ENCODE assay signal across 10 mouse cellular contexts in genomic region chr14:27040451-27040850, GRCm38 (mm10). TPM values are rescaled to one million over a fixed set of nuclear protein-coding genes. Genes with fewer than 3 reads are reported as not detected.
DNase-seq lines count a peak whose midpoint lies in the region; ATAC-seq and TF ChIP-seq lines count a peak whose summit lies in the region.
"Had no signal": no experiment of that assay in that cellular context is flagged by ENCODE, and none has a peak within 500 bp of the region (broad histone marks: within the 10 kb centered on the region; RNA-seq: fewer than 3 reads in every experiment).

No protein-coding gene starts in this region.

- no peak for TF ChIP-seq CTCF in lung, adult 2 months (IDR thresholded peaks at IDR 0.05; ENCODE audit: insufficient read depth, low read length)

- peak overlapping the region; percentile 96 for H3K4me2 ChIP-seq in forebrain, embryonic 12.5 days
- peak overlapping the region; percentile 95 for H3K4me2 ChIP-seq in neural tube, embryonic 14.5 days (ENCODE audit: low read depth, low read length)

- no peaks in the 10 kb centered on the region for H3K9me3 ChIP-seq in forebrain, embryonic 12.5 days
- H3K9me3 ChIP-seq in limb, embryonic 10.5 days (replicated peaks): no peaks in the 10 kb centered on the region
- H3K9me3 ChIP-seq in neural tube, embryonic 14.5 days (ENCODE audit: control insufficient read depth, low read length): no peaks in the 10 kb centered on the region

- 34% methylated on average over 12 of the region's 12 CpGs for WGBS in lung, adult 2 months
- WGBS in forebrain, embryonic 12.5 days: 6% methylated on average over 12 of the region's 12 CpGs
- WGBS in limb, embryonic 10.5 days: 2% methylated on average over 12 of the region's 12 CpGs
- WGBS in neural tube, embryonic 14.5 days: 11% methylated on average over 12 of the region's 12 CpGs

- H3K9ac ChIP-seq in forebrain, embryonic 12.5 days: 0 out of 2 replicates have a peak overlapping the region, but pooled peaks have one; percentile 77
- no peak overlapping the region for H3K9ac ChIP-seq in neural tube, embryonic 14.5 days (replicated peaks; ENCODE audit: low read depth, low read length)

- peaks cover 17% of the 10 kb centered on the region for H3K4me1 ChIP-seq in lung, adult 2 months (ENCODE audit: control insufficient read depth, insufficient read depth, low read length)
- peaks cover 31% of the 10 kb centered on the region for H3K4me1 ChIP-seq in forebrain, embryonic 12.5 days
- peaks cover 63% of the 10 kb centered on the region for H3K4me1 ChIP-seq in limb, embryonic 10.5 days
- peaks cover 13% of the 10 kb centered on the region for H3K4me1 ChIP-seq in neural tube, embryonic 14.5 days (ENCODE audit: control insufficient read depth, insufficient read depth, low read length)

- peaks cover 26% of the 10 kb centered on the region for H3K27me3 ChIP-seq in forebrain, embryonic 12.5 days
- no peaks in the 10 kb centered on the region for H3K27me3 ChIP-seq in limb, embryonic 10.5 days (ENCODE audit: low read depth, poor library complexity, severe bottlenecking)
- H3K27me3 ChIP-seq in neural tube, embryonic 14.5 days (ENCODE audit: control insufficient read depth, insufficient read depth, low read length): peaks cover 3% of the 10 kb centered on the region; the same call in 1 of the 2 replicates

- DNase-seq in lung, adult 2 months: no peak
- DNase-seq in lung, postnatal 10 days: no peak
- DNase-seq in limb, embryonic 10.5 days (ENCODE audit: low spot score): no peak
- no peak for DNase-seq in cerebellum, postnatal 10 days
- DNase-seq in left cerebral cortex, adult 9 months (ENCODE audit: low spot score in 2 of 2): no peak
- no peak for DNase-seq in ovary, postnatal 36 days (ENCODE audit: low spot score)
- DNase-seq: kidney, postnatal 14 days had no signal

- no peak for TF ChIP-seq POLR2A in lung, adult 2 months (IDR thresholded peaks at IDR 0.05; ENCODE audit: borderline replicate concordance, extremely low read depth, low read depth, low read length)

- H3K27ac ChIP-seq in forebrain, embryonic 12.5 days: no peak overlapping the region
- peak overlapping the region; percentile 98 for H3K27ac ChIP-seq in limb, embryonic 10.5 days
- no peak overlapping the region for H3K27ac ChIP-seq in neural tube, embryonic 14.5 days (ENCODE audit: low read depth, low read length)

- H3K36me3 ChIP-seq in forebrain, embryonic 12.5 days (replicated peaks): no peaks in the 10 kb centered on the region
- no peaks in the 10 kb centered on the region for H3K36me3 ChIP-seq in limb, embryonic 10.5 days
- no peaks in the 10 kb centered on the region for H3K36me3 ChIP-seq in neural tube, embryonic 14.5 days (ENCODE audit: control insufficient read depth, insufficient read depth, low read length)

- peak overlapping the region; percentile 78 for H3K4me3 ChIP-seq in lung, adult 2 months (replicated peaks; ENCODE audit: extremely low read depth, low read depth, low read length)
- peak overlapping the region; percentile 89 for H3K4me3 ChIP-seq in forebrain, embryonic 12.5 days (replicated peaks)
- peak overlapping the region; percentile 84 for H3K4me3 ChIP-seq in limb, embryonic 10.5 days
- peak overlapping the region; percentile 97; the same call in 1 of the 2 replicates for H3K4me3 ChIP-seq in neural tube, embryonic 14.5 days (ENCODE audit: low read depth, low read length)

- no peak for ATAC-seq in forebrain, embryonic 12.5 days (ENCODE audit: low FRiP score)
- no peak for ATAC-seq in neural tube, embryonic 14.5 days (ENCODE audit: low read depth)

RNA-seq across cellular contexts. Expression of gene Il17rd, which starts 1.7 kb away (rescaled TPM):
- 9.4 and 11.3 TPM in 2 replicates for polyA plus RNA-seq in lung, adult 2 months (2012; rRNA removed)
- polyA plus RNA-seq in forebrain, embryonic 12.5 days (2016; fragmentation: Nextera tagmentation; extraction: Ambion mirVana): 5.1 and 5.4 TPM in 2 replicates
- 17.4 and 18.2 TPM in 2 replicates for polyA plus RNA-seq in limb, embryonic 10.5 days (2016; fragmentation: Nextera tagmentation; extraction: Ambion mirVana)
- polyA plus RNA-seq in neural tube, embryonic 14.5 days (2014; fragmentation: Nextera tagmentation; extraction: Ambion mirVana): 2.1 and 2.4 TPM in 2 replicates

RNA-seq across cellular contexts. Expression of gene Hesx1, which starts 46.2 kb away (rescaled TPM):
- not detected in 2 replicates for polyA plus RNA-seq in lung, adult 2 months (2012; rRNA removed)
- not detected in 2 replicates for polyA plus RNA-seq in forebrain, embryonic 12.5 days (2016; fragmentation: Nextera tagmentation; extraction: Ambion mirVana)
- 0.50 and 0.59 TPM in 2 replicates for polyA plus RNA-seq in limb, embryonic 10.5 days (2016; fragmentation: Nextera tagmentation; extraction: Ambion mirVana)
- polyA plus RNA-seq in neural tube, embryonic 14.5 days (2014; fragmentation: Nextera tagmentation; extraction: Ambion mirVana): not detected in 2 replicates
- polyA plus RNA-seq: spleen, adult 2 months had no signal
